Mouse (Mus musculus): Measurements from ENCODE around the gene Cdrt4. TPM values are rescaled to one million over a fixed set of nuclear protein-coding genes. Genes with fewer than 3 reads are reported as not detected.

The Cdrt4 gene
- polyA plus RNA-seq, 1 experiment from 2014 or later, result not detected

GRCm38 (mm10) chr11:62992545-62993242, 41.7 kb downstream of the Cdrt4 start:
- ATAC-seq (ENCODE audit: low FRiP score, low TSS enrichment) (no peak), DNase-seq (ENCODE audit: low spot score) (no peak)
- Histone ChIP-seq H3K9ac (ENCODE audit: low read length) (no peak overlapping the region), H3K4me1 (replicated peaks; ENCODE audit: control insufficient read depth, insufficient read depth) (peaks cover 5% of the 10 kb centered on the region; the same call in 1 of the 2 replicates), H3K9me3 (ENCODE audit: control insufficient read depth, low read length) (no peaks in the 10 kb centered on the region), H3K4me2 (replicated peaks; ENCODE audit: low read depth) (no peak overlapping the region), H3K27ac (replicated peaks) (no peak overlapping the region), H3K36me3 (ENCODE audit: control insufficient read depth, insufficient read depth, low read length) (no peaks in the 10 kb centered on the region), H3K4me3 (ENCODE audit: low read depth, low read length) (no peak overlapping the region), H3K27me3 (ENCODE audit: control insufficient read depth, insufficient read depth, low read length) (no peaks in the 10 kb centered on the region)
- no peak for TF ChIP-seq CTCF (IDR thresholded peaks at IDR 0.05; ENCODE audit: low read depth)
- TF ChIP-seq EP300 (optimal IDR thresholded peaks at IDR 0.05), result no peak
- WGBS, result 87% methylated on average over 13 of the region's 13 CpGs

- no peaks in the 10 kb centered on the region for H3K36me3 ChIP-seq (ENCODE audit: control insufficient read depth, insufficient read depth, low read length)
- ATAC-seq (ENCODE audit: low FRiP score, low TSS enrichment) (no peak), DNase-seq (ENCODE audit: low spot score) (no peak)
- H3K27me3 ChIP-seq (ENCODE audit: control insufficient read depth, insufficient read depth, low read length), result no peaks in the 10 kb centered on the region
- 67% methylated on average over 9 of the region's 9 CpGs for WGBS
- H3K4me1 ChIP-seq (replicated peaks; ENCODE audit: control insufficient read depth, insufficient read depth), result peaks cover 5% of the 10 kb centered on the region; the same call in 1 of the 2 replicates
- no peaks in the 10 kb centered on the region for H3K9me3 ChIP-seq (ENCODE audit: control insufficient read depth, low read length)
- 0 out of 2 replicates have a peak overlapping the region, but pooled peaks have one; percentile 30 for H3K27ac ChIP-seq (replicated peaks)
- no peak overlapping the region for H3K9ac ChIP-seq (ENCODE audit: low read length)
- no peak overlapping the region for H3K4me3 ChIP-seq (ENCODE audit: low read depth, low read length)
- TF ChIP-seq EP300 (optimal IDR thresholded peaks at IDR 0.05), result no peak
- TF ChIP-seq CTCF (IDR thresholded peaks at IDR 0.05; ENCODE audit: low read depth), result no peak
- no peak overlapping the region for H3K4me2 ChIP-seq (replicated peaks; ENCODE audit: low read depth)
These were observed 44.2 kb downstream of the Cdrt4 start for GRCm38 (mm10) chr11:62995066-62995754.

GRCm38 (mm10) chr11:62995755-62996521, 44.9 kb downstream of the Cdrt4 start:
- ATAC-seq (ENCODE audit: low FRiP score, low TSS enrichment), result no peak

GRCm38 (mm10) chr11:62996522-62996898, 45.5 kb downstream of the Cdrt4 start:
- Histone ChIP-seq H3K36me3 (ENCODE audit: control insufficient read depth, insufficient read depth, low read length) (no peaks in the 10 kb centered on the region), H3K9me3 (ENCODE audit: control insufficient read depth, low read length) (no peaks in the 10 kb centered on the region), H3K4me2 (replicated peaks; ENCODE audit: low read depth) (no peak overlapping the region), H3K4me1 (replicated peaks; ENCODE audit: control insufficient read depth, insufficient read depth) (peaks cover 5% of the 10 kb centered on the region; the same call in 1 of the 2 replicates), H3K27ac (replicated peaks) (0 out of 2 replicates have a peak overlapping the region, but pooled peaks have one; percentile 45), H3K4me3 (ENCODE audit: low read depth, low read length) (no peak overlapping the region), H3K27me3 (ENCODE audit: control insufficient read depth, insufficient read depth, low read length) (no peaks in the 10 kb centered on the region), H3K9ac (ENCODE audit: low read length) (no peak overlapping the region)
- 58% methylated on average over 4 of the region's 4 CpGs for WGBS
- DNase-seq (ENCODE audit: low spot score), result no peak
- TF ChIP-seq EP300 (optimal IDR thresholded peaks at IDR 0.05), result no peak
- no peak for TF ChIP-seq CTCF (IDR thresholded peaks at IDR 0.05; ENCODE audit: low read depth)
- ATAC-seq (ENCODE audit: low FRiP score, low TSS enrichment), result no peak

More at GRCm38 (mm10) chr11:62995755-62996521, 44.9 kb downstream of the Cdrt4 start:
- Histone ChIP-seq H3K4me1 (replicated peaks; ENCODE audit: control insufficient read depth, insufficient read depth) (peaks cover 5% of the 10 kb centered on the region; the same call in 1 of the 2 replicates), H3K27me3 (ENCODE audit: control insufficient read depth, insufficient read depth, low read length) (no peaks in the 10 kb centered on the region), H3K4me3 (ENCODE audit: low read depth, low read length) (no peak overlapping the region), H3K27ac (replicated peaks) (0 out of 2 replicates have a peak overlapping the region, but pooled peaks have one; percentile 30), H3K4me2 (replicated peaks; ENCODE audit: low read depth) (no peak overlapping the region), H3K36me3 (ENCODE audit: control insufficient read depth, insufficient read depth, low read length) (no peaks in the 10 kb centered on the region), H3K9ac (ENCODE audit: low read length) (no peak overlapping the region), H3K9me3 (ENCODE audit: control insufficient read depth, low read length) (no peaks in the 10 kb centered on the region)
- WGBS, result 55% methylated on average over 5 of the region's 5 CpGs
- no peak for DNase-seq (ENCODE audit: low spot score)
- no peak for TF ChIP-seq CTCF (IDR thresholded peaks at IDR 0.05; ENCODE audit: low read depth)
- no peak for TF ChIP-seq EP300 (optimal IDR thresholded peaks at IDR 0.05)

GRCm38 (mm10) chr11:62997039-62997717, 46.2 kb downstream of the Cdrt4 start:
- peak overlapping the region; percentile 88 for H3K27ac ChIP-seq (replicated peaks)
- no peak overlapping the region for H3K9ac ChIP-seq (ENCODE audit: low read length)
- no peaks in the 10 kb centered on the region for H3K27me3 ChIP-seq (ENCODE audit: control insufficient read depth, insufficient read depth, low read length)
- WGBS, result 59% methylated on average over 5 of the region's 5 CpGs
- no peaks in the 10 kb centered on the region for H3K36me3 ChIP-seq (ENCODE audit: control insufficient read depth, insufficient read depth, low read length)
- DNase-seq (ENCODE audit: low spot score), result no peak
- no peak for TF ChIP-seq CTCF (IDR thresholded peaks at IDR 0.05; ENCODE audit: low read depth)
- no peak for TF ChIP-seq EP300 (optimal IDR thresholded peaks at IDR 0.05)
- no peak for ATAC-seq (ENCODE audit: low FRiP score, low TSS enrichment)
- H3K4me1 ChIP-seq (replicated peaks; ENCODE audit: control insufficient read depth, insufficient read depth), result peaks cover 5% of the 10 kb centered on the region; the same call in 1 of the 2 replicates
- 0 out of 2 replicates have a peak overlapping the region, but pooled peaks have one; percentile 23 for H3K4me2 ChIP-seq (replicated peaks; ENCODE audit: low read depth)
- H3K9me3 ChIP-seq (ENCODE audit: control insufficient read depth, low read length), result no peaks in the 10 kb centered on the region
- H3K4me3 ChIP-seq (ENCODE audit: low read depth, low read length), result no peak overlapping the region
